Mouse (Mus musculus) olfactory bulb, adult 2 months (tissue): Measurements from ENCODE around the gene Dapl1.

Experiments
- CTCF ChIP-seq: fragments of 200-500 bp; IDR thresholded peaks from 2 replicates; pipeline ENCODE4 v1.5.1; 2012; ENCODE audit warnings: low read depth, mild to moderate bottlenecking, low read length, moderate library complexity; ENCODE audit not compliant: insufficient read depth
- POLR2A ChIP-seq: fragments of 200-500 bp; IDR thresholded peaks from 2 replicates; pipeline ENCODE4 v1.6.1; 2012; ENCODE audit warnings: mild to moderate bottlenecking, low read depth, low read length, moderate library complexity; ENCODE audit not compliant: insufficient read depth

DNA sequence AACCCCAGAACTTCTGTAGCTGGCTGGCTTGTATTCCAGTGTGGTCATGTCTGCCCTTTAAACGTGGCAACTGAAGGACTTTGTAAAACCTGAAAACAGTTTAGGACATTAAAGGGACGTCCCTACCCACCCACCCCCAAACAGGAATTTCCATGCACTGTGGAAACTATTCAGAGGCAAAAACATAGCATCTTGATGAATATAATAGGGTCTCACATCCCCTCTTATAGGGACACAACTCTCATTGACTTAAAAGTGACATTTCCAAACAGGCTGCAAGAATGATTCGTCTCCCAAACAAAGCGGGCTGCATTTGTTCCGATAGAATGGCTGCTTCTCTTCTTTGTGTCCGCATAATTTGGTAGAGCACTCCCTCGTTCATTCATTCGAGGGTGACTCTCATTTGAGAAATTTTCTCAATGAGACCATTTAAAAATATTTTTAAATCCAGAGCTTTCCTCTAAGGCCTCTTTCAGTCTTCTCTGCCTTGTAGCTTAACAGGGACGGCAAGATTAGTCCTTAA lies 59.2 kb downstream of the Dapl1 start:
- TF ChIP-seq POLR2A (no peak), CTCF (no peak)
